Mouse (Mus musculus) liver, adult 2 months (tissue): ENCODE measurements around the gene Srxn1.

ENCODE experiments used
- CTCF ChIP-seq: fragments of 200-500 bp; IDR thresholded peaks from 2 replicates; pipeline ENCODE4 v1.5.1; 2011; ENCODE audit warnings: low read depth, low read length, control low read depth
- POLR2A ChIP-seq: fragments of 200-500 bp; IDR thresholded peaks from 2 replicates; pipeline ENCODE4 v1.6.1; 2011; ENCODE audit warnings: low read length, control low read depth; ENCODE audit not compliant: insufficient read depth; ENCODE audit errors: extremely low read depth

- TF ChIP-seq CTCF, result no peak
- no peak for TF ChIP-seq POLR2A
Observed at GRCm38 (mm10) chr2:152132691-152133090, 27.4 kb downstream of the Srxn1 start.
